Mouse (Mus musculus): ENCODE data around the gene Adgrf3. TPM values are rescaled to one million over a fixed set of nuclear protein-coding genes. Genes with fewer than 3 reads are reported as not detected.

The Adgrf3 gene
- polyA plus RNA-seq, 1 experiment from 2014 or later = 0.01 TPM

DNA sequence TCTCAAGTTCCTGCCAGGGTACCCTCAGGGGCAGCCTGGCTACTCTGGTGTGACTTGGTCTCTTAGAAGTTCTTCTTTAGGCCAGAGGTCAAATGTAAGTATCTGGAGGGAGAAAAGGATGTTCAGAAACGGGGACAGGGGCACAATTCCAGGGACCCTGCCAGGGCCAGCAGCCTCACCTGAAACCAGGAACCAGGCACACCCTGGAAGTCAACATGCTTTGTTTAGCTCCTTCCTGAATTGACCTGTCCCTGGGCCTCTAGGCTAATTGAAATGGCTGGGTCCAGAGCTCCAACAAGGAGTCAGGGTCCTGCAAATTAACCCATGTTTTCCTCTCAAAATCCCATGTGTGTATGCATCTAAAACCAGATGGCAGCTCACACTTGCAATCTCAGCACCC, 1.1 kb downstream of the Adgrf3 start:
- no peaks in the 10 kb centered on the region for H3K27me3 ChIP-seq
- POLR2A ChIA-PET = interaction anchor here (1.9 kb wide), 1 partner anchor 16 kb away, joined by 8 read pairs; no protein-coding TSS in a partner anchor
- no peak for DNase-seq (ENCODE audit: low read depth, low spot score)
- ATAC-seq = no peak
- in situ Hi-C loops (cut with MboI; ENCODE audit: low pct_unique_long_range_greater_than_20kb) = no loop called here
- CTCF ChIA-PET = interaction anchor here (2.3 kb wide), 1 partner anchor 11 kb away, joined by 9 read pairs; no protein-coding TSS in a partner anchor
- no peak for TF ChIP-seq CTCF (IDR thresholded peaks at IDR 0.05)

- no peak for TF ChIP-seq CTCF (IDR thresholded peaks at IDR 0.05)
- ChIA-PET CTCF (interaction anchor here (1.2 to 3.0 kb wide), 3 partner anchors 8 to 142 kb away, joined by 3 to 17 read pairs (median 5); no protein-coding TSS in a partner anchor), POLR2A (interaction anchor here (1.3 to 1.9 kb wide), 3 partner anchors 17 to 142 kb away, joined by 3 to 8 read pairs (median 4); no protein-coding TSS in a partner anchor)
- in situ Hi-C loops (cut with MboI; ENCODE audit: low pct_unique_long_range_greater_than_20kb) = no loop called here
- peak; percentile 7 for ATAC-seq
- DNase-seq (ENCODE audit: low read depth, low spot score) = no peak
- no peaks in the 10 kb centered on the region for H3K27me3 ChIP-seq
Measured at GRCm38 (mm10) chr5:30203216-30203885, 2.2 kb downstream of the Adgrf3 start.

DNA sequence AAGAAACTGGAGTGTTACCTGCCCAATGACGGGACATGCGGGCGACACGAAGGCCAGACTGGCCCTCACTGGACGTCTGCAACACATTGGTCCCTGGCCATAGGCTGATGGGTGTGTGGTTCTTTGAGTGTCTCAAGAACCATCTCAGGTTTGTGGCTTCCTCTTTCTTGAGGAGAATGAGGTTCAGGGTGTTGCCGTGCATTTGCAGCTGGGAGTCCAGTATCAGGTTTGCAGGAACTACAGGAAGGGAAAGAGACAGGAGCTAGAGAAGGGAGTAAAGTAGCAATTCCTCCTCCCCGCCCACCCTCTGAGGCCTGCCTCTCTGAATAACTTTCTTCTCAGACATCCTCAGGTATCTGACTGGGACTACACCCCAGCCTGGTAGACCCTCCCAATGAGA, 3.3 kb downstream of the Adgrf3 start:
- POLR2A ChIA-PET = interaction anchor here (1.3 to 1.4 kb wide), 2 partner anchors 32 to 143 kb away, joined by 3 to 4 read pairs; no protein-coding TSS in a partner anchor

DNA sequence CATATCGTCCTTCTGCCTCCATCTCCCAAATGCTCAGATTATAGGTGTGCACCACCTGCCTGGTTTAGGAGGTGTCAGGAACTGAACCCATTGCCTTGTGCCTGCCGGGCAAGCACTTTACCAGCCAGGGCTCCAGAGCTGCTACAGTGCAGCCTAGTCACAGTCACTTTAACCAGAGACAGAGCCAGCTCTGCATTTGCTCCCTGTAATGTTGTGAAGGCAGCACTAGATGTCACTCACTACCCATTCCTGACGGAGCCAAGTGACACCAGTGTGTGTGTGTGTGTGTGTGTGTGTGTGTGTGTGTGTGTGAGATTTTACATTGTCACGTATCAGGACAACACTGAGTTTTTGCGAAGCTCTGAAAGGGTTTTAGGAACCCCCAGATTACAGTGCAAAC, 4.0 kb downstream of the Adgrf3 start:
- POLR2A ChIA-PET = no interaction called here
- in situ Hi-C loops (cut with MboI; ENCODE audit: low pct_unique_long_range_greater_than_20kb) = no loop called here
- CTCF ChIA-PET = interaction anchor here (0.6 to 3.0 kb wide), 3 partner anchors 10 to 15 kb away, joined by 3 to 17 read pairs (median 3); no protein-coding TSS in a partner anchor
- peak; percentile 28 for ATAC-seq
- H3K27me3 ChIP-seq = no peaks in the 10 kb centered on the region
- TF ChIP-seq CTCF (IDR thresholded peaks at IDR 0.05) = peak; percentile 81
- DNase-seq (ENCODE audit: low read depth, low spot score) = no peak

More for the DNA sequence above, 3.3 kb downstream of the Adgrf3 start:
- ATAC-seq = no peak
- H3K27me3 ChIP-seq = no peaks in the 10 kb centered on the region
- CTCF ChIA-PET = interaction anchor here (1.4 to 3.0 kb wide), 2 partner anchors 9 to 143 kb away, joined by 3 to 17 read pairs; no protein-coding TSS in a partner anchor
- TF ChIP-seq CTCF (IDR thresholded peaks at IDR 0.05) = no peak
- in situ Hi-C loops (cut with MboI; ENCODE audit: low pct_unique_long_range_greater_than_20kb) = no loop called here
- DNase-seq (ENCODE audit: low read depth, low spot score) = no peak

- in situ Hi-C loops (cut with MboI; ENCODE audit: low pct_unique_long_range_greater_than_20kb) = no loop called here
- DNase-seq (ENCODE audit: low read depth, low spot score) = no peak
- ATAC-seq = no peak
- ChIA-PET POLR2A (no interaction called here), CTCF (interaction anchor here (2.2 kb wide), 1 partner anchor 17 kb away, joined by 6 read pairs; no protein-coding TSS in a partner anchor)
- TF ChIP-seq CTCF (IDR thresholded peaks at IDR 0.05) = no peak
- H3K27me3 ChIP-seq = no peaks in the 10 kb centered on the region
Measured at GRCm38 (mm10) chr5:30198257-30198656, 7.3 kb downstream of the Adgrf3 start.

DNA sequence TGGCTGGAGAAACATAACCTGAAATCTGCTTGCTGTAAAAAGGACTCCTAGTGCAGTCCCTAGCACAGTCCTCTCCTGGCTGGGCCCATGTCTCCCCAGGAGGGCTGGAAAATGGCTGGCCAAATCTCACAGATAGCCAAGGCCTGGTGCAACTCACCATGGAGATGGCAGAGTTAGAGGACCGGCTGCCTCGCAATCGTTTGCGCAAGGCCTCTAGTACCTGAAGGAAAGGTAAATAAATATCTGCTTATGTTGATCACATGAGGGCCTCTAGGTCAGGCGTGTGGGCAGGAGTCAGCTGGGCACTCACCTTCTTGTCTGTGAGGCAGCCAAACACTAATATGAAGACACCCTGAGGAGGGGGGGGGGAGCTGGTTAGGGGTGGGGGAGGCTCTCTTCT, 10.2 kb downstream of the Adgrf3 start:
- ATAC-seq = no peak
- ChIA-PET CTCF (no interaction called here), POLR2A (interaction anchor here (0.5 kb wide), 1 partner anchor 15 kb away, joined by 3 read pairs; no protein-coding TSS in a partner anchor)
- H3K27me3 ChIP-seq = no peaks in the 10 kb centered on the region
- no peak for DNase-seq (ENCODE audit: low read depth, low spot score)
- in situ Hi-C loops (cut with MboI; ENCODE audit: low pct_unique_long_range_greater_than_20kb) = no loop called here
- TF ChIP-seq CTCF (IDR thresholded peaks at IDR 0.05) = no peak

DNA sequence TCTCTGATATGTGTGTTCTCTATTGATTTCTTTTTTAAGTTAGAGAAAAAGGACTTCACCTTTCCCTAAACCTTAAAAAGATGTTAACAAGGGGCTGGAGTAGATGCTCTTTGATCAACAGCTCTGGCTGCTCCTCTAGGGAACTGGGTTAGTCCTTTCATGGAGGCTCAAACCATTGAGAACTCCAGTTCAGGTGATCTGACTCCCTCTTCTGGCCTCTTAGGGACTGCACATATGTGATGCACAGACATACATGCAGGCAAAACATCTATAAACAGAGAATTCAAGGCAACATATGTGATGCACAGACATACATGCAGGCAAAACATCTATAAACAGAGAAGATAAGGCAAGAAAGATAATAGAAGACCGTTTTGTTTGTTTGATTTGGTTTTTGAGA, 13.1 kb downstream of the Adgrf3 start:
- POLR2A ChIA-PET = no interaction called here
- ATAC-seq (no peak), DNase-seq (ENCODE audit: low read depth, low spot score) (no peak)
- CTCF ChIA-PET = no interaction called here
- no peaks in the 10 kb centered on the region for H3K27me3 ChIP-seq
- in situ Hi-C loops (cut with MboI; ENCODE audit: low pct_unique_long_range_greater_than_20kb) = no loop called here
- TF ChIP-seq CTCF (IDR thresholded peaks at IDR 0.05) = no peak

- ChIA-PET CTCF (no interaction called here), POLR2A (no interaction called here)
- no peak for ATAC-seq
- no peak for TF ChIP-seq CTCF (IDR thresholded peaks at IDR 0.05)
- in situ Hi-C loops (cut with MboI; ENCODE audit: low pct_unique_long_range_greater_than_20kb) = no loop called here
- no peak for DNase-seq (ENCODE audit: low read depth, low spot score)
- no peaks in the 10 kb centered on the region for H3K27me3 ChIP-seq
Measured at GRCm38 (mm10) chr5:30187687-30188485, 17.6 kb downstream of the Adgrf3 start.

GRCm38 (mm10) chr5:30175811-30176210, 29.7 kb downstream of the Adgrf3 start:
- POLR2A ChIA-PET = no interaction called here
- ATAC-seq = no peak
- H3K27me3 ChIP-seq = no peaks in the 10 kb centered on the region
- no peak for DNase-seq (ENCODE audit: low read depth, low spot score)
- CTCF ChIA-PET = interaction anchor here (0.7 to 2.2 kb wide), 3 partner anchors 11 to 14 kb away, joined by 3 to 5 read pairs (median 3); no protein-coding TSS in a partner anchor
- in situ Hi-C loops (cut with MboI; ENCODE audit: low pct_unique_long_range_greater_than_20kb) = no loop called here
- no peak for TF ChIP-seq CTCF (IDR thresholded peaks at IDR 0.05)

DNA sequence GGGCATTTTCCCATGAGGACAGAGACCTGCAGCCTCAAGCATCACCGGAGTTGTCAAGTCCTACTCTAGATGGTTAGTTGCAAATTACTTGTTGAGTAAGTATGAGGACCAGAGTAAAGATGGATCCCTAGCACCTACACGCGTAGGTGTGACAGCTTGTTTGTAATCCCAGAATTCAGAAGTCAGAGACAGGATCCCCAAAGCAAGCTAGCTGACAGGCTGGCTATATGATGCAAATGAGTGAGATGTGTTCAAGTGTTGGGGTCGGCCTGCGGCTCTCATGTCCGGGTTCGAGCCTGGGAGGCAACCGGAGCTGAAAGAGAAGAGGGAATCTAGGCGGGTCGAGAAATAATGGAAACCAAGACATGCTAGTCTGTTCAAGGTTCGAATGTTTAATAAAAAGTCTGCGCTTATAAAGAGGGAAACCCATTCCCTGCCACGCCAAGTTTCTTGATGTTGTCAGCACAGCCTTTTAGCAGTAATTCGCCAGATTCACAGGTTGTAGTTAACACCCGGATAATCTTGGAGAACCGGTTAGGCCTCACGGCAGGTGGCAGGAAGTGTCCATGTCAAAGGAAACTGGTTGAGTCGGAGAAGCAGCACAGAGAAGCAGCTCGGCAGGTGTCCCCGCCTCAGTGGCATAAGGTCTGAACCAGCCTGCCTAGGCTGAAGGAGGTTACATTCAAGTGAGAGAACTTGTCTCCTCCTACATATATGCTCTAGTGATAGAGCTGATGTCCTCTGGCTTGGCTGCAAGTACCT, 32.4 kb downstream of the Adgrf3 start:
- DNase-seq (ENCODE audit: low read depth, low spot score) (no peak), ATAC-seq (no peak)
- no peak for TF ChIP-seq CTCF (IDR thresholded peaks at IDR 0.05)
- POLR2A ChIA-PET = interaction anchor here (1.5 kb wide), 1 partner anchor 18 kb away, joined by 3 read pairs; no protein-coding TSS in a partner anchor
- no peaks in the 10 kb centered on the region for H3K27me3 ChIP-seq
- CTCF ChIA-PET = interaction anchor here (1.6 kb wide), 1 partner anchor 13 kb away, joined by 3 read pairs; no protein-coding TSS in a partner anchor
- in situ Hi-C loops (cut with MboI; ENCODE audit: low pct_unique_long_range_greater_than_20kb) = no loop called here

All from Patski (cell line).